Mouse (Mus musculus): ENCODE data around the gene Rars2. TPM values are rescaled to one million over a fixed set of nuclear protein-coding genes. Genes with fewer than 3 reads are reported as not detected.

Gene Rars2
- polyA plus RNA-seq, 1 experiment = 5.1 TPM

GRCm38 (mm10) chr4:34616146-34616545 lies 1.4 kb downstream of the Rars2 start:
- H3K36me3 ChIP-seq (ENCODE audit: control insufficient read depth, insufficient read depth, low read length) = peaks cover 1% of the 10 kb centered on the region; the same call in 1 of the 2 replicates
- WGBS = 82% methylated on average over 8 of the region's 8 CpGs
- no peak overlapping the region for H3K4me3 ChIP-seq (ENCODE audit: extremely low read depth, insufficient read depth, insufficient read length)
- TF ChIP-seq CTCF (IDR thresholded peaks at IDR 0.05; ENCODE audit: extremely low read depth, insufficient read depth, insufficient read length, insufficient replicate concordance) (no peak), POLR2A (IDR thresholded peaks at IDR 0.05; ENCODE audit: low read depth, low read length) (no peak)
- no peak for DNase-seq (ENCODE audit: low read depth in 1 of 2, low spot score in 2 of 2)
- no peak overlapping the region for H3K27ac ChIP-seq (ENCODE audit: insufficient read depth, low read length)
- H3K4me1 ChIP-seq (ENCODE audit: control insufficient read depth, insufficient read depth, insufficient read length) = peaks cover 7% of the 10 kb centered on the region; the same call in 1 of the 2 replicates
- no peaks in the 10 kb centered on the region for H3K27me3 ChIP-seq (ENCODE audit: control insufficient read depth, insufficient read depth, low read length)

GRCm38 (mm10) chr4:34625556-34625955 lies 10.8 kb downstream of the Rars2 start:
- TF ChIP-seq POLR2A (IDR thresholded peaks at IDR 0.05; ENCODE audit: low read depth, low read length) = no peak
- TF ChIP-seq CTCF (IDR thresholded peaks at IDR 0.05; ENCODE audit: extremely low read depth, insufficient read depth, insufficient read length, insufficient replicate concordance) = no peak
- Histone ChIP-seq H3K4me1 (ENCODE audit: control insufficient read depth, insufficient read depth, insufficient read length) (no peaks in the 10 kb centered on the region), H3K36me3 (ENCODE audit: control insufficient read depth, insufficient read depth, low read length) (peaks cover 16% of the 10 kb centered on the region), H3K27ac (ENCODE audit: insufficient read depth, low read length) (no peak overlapping the region), H3K4me3 (ENCODE audit: extremely low read depth, insufficient read depth, insufficient read length) (no peak overlapping the region), H3K27me3 (ENCODE audit: control insufficient read depth, insufficient read depth, low read length) (no peaks in the 10 kb centered on the region)
- WGBS = 92% methylated on average over 4 of the region's 4 CpGs
- no peak for DNase-seq (ENCODE audit: low read depth in 1 of 2, low spot score in 2 of 2)

GRCm38 (mm10) chr4:34626401-34626800 lies 11.6 kb downstream of the Rars2 start:
- Histone ChIP-seq H3K36me3 (ENCODE audit: control insufficient read depth, insufficient read depth, low read length) (peaks cover 19% of the 10 kb centered on the region), H3K4me1 (ENCODE audit: control insufficient read depth, insufficient read depth, insufficient read length) (no peaks in the 10 kb centered on the region), H3K27ac (ENCODE audit: insufficient read depth, low read length) (no peak overlapping the region), H3K4me3 (ENCODE audit: extremely low read depth, insufficient read depth, insufficient read length) (no peak overlapping the region), H3K27me3 (ENCODE audit: control insufficient read depth, insufficient read depth, low read length) (no peaks in the 10 kb centered on the region)
- WGBS = 89% methylated on average over 6 of the region's 6 CpGs
- no peak for TF ChIP-seq POLR2A (IDR thresholded peaks at IDR 0.05; ENCODE audit: low read depth, low read length)
- TF ChIP-seq CTCF (IDR thresholded peaks at IDR 0.05; ENCODE audit: extremely low read depth, insufficient read depth, insufficient read length, insufficient replicate concordance) = no peak
- no peak for DNase-seq (ENCODE audit: low read depth in 1 of 2, low spot score in 2 of 2)

GRCm38 (mm10) chr4:34629956-34630355 lies 15.2 kb downstream of the Rars2 start:
- H3K36me3 ChIP-seq (ENCODE audit: control insufficient read depth, insufficient read depth, low read length) = peaks cover 22% of the 10 kb centered on the region
- TF ChIP-seq POLR2A (IDR thresholded peaks at IDR 0.05; ENCODE audit: low read depth, low read length) = no peak
- TF ChIP-seq CTCF (IDR thresholded peaks at IDR 0.05; ENCODE audit: extremely low read depth, insufficient read depth, insufficient read length, insufficient replicate concordance) = no peak

GRCm38 (mm10) chr4:34634129-34634528 lies 19.4 kb downstream of the Rars2 start:
- Histone ChIP-seq H3K27ac (ENCODE audit: insufficient read depth, low read length) (no peak overlapping the region), H3K36me3 (ENCODE audit: control insufficient read depth, insufficient read depth, low read length) (peaks cover 14% of the 10 kb centered on the region), H3K4me3 (ENCODE audit: extremely low read depth, insufficient read depth, insufficient read length) (no peak overlapping the region), H3K27me3 (ENCODE audit: control insufficient read depth, insufficient read depth, low read length) (no peaks in the 10 kb centered on the region), H3K4me1 (ENCODE audit: control insufficient read depth, insufficient read depth, insufficient read length) (no peaks in the 10 kb centered on the region)
- no peak for TF ChIP-seq POLR2A (IDR thresholded peaks at IDR 0.05; ENCODE audit: low read depth, low read length)
- no peak for TF ChIP-seq CTCF (IDR thresholded peaks at IDR 0.05; ENCODE audit: extremely low read depth, insufficient read depth, insufficient read length, insufficient replicate concordance)
- WGBS = 97% methylated on average over 7 of the region's 7 CpGs
- no peak for DNase-seq (ENCODE audit: low read depth in 1 of 2, low spot score in 2 of 2)

More at GRCm38 (mm10) chr4:34629956-34630355, 15.2 kb downstream of the Rars2 start:
- no peak overlapping the region for H3K27ac ChIP-seq (ENCODE audit: insufficient read depth, low read length)
- WGBS = 98% methylated on average over 1 of the region's 1 CpGs
- H3K4me3 ChIP-seq (ENCODE audit: extremely low read depth, insufficient read depth, insufficient read length) = no peak overlapping the region
- no peaks in the 10 kb centered on the region for H3K4me1 ChIP-seq (ENCODE audit: control insufficient read depth, insufficient read depth, insufficient read length)
- DNase-seq (ENCODE audit: low read depth in 1 of 2, low spot score in 2 of 2) = no peak
- H3K27me3 ChIP-seq (ENCODE audit: control insufficient read depth, insufficient read depth, low read length) = no peaks in the 10 kb centered on the region

- no peak overlapping the region for H3K4me3 ChIP-seq (ENCODE audit: extremely low read depth, insufficient read depth, insufficient read length)
- no peaks in the 10 kb centered on the region for H3K27me3 ChIP-seq (ENCODE audit: control insufficient read depth, insufficient read depth, low read length)
- no peak for TF ChIP-seq CTCF (IDR thresholded peaks at IDR 0.05; ENCODE audit: extremely low read depth, insufficient read depth, insufficient read length, insufficient replicate concordance)
- TF ChIP-seq POLR2A (IDR thresholded peaks at IDR 0.05; ENCODE audit: low read depth, low read length) = no peak
- WGBS = 91% methylated on average over 5 of the region's 5 CpGs
- no peak for DNase-seq (ENCODE audit: low read depth in 1 of 2, low spot score in 2 of 2)
- no peaks in the 10 kb centered on the region for H3K4me1 ChIP-seq (ENCODE audit: control insufficient read depth, insufficient read depth, insufficient read length)
- H3K27ac ChIP-seq (ENCODE audit: insufficient read depth, low read length) = no peak overlapping the region
- H3K36me3 ChIP-seq (ENCODE audit: control insufficient read depth, insufficient read depth, low read length) = peaks cover 15% of the 10 kb centered on the region
These were observed 21.3 kb downstream of the Rars2 start for GRCm38 (mm10) chr4:34636036-34636435.

- H3K27me3 ChIP-seq (ENCODE audit: control insufficient read depth, insufficient read depth, low read length) = no peaks in the 10 kb centered on the region
- no peaks in the 10 kb centered on the region for H3K4me1 ChIP-seq (ENCODE audit: control insufficient read depth, insufficient read depth, insufficient read length)
- 83% methylated on average over 7 of the region's 7 CpGs for WGBS
- H3K4me3 ChIP-seq (ENCODE audit: extremely low read depth, insufficient read depth, insufficient read length) = no peak overlapping the region
- TF ChIP-seq CTCF (IDR thresholded peaks at IDR 0.05; ENCODE audit: extremely low read depth, insufficient read depth, insufficient read length, insufficient replicate concordance) (no peak), POLR2A (IDR thresholded peaks at IDR 0.05; ENCODE audit: low read depth, low read length) (no peak)
- H3K36me3 ChIP-seq (ENCODE audit: control insufficient read depth, insufficient read depth, low read length) = peaks cover 11% of the 10 kb centered on the region
- no peak overlapping the region for H3K27ac ChIP-seq (ENCODE audit: insufficient read depth, low read length)
- DNase-seq (ENCODE audit: low read depth in 1 of 2, low spot score in 2 of 2) = no peak
These were observed 22.6 kb downstream of the Rars2 start for GRCm38 (mm10) chr4:34637386-34637785.

Measured in spleen, adult 2 months (tissue).